Mouse (Mus musculus) ovary, postnatal 10 days (tissue): ENCODE measurements at regions not wholly inside any gene's neighbourhood (a gene's known extent, or its start where the extent isn't known, plus 50 kb on each side); places are given as distances from the start of the nearest gene placed in this dataset.
A peak's percentile ranks its signal among the peaks of the same experiment; 100 is the strongest.

Source experiments
- DNase-seq: peaks from one replicate; pipeline ENCODE4 v3.0.0; 2022; ENCODE audit warnings: low spot score

DNA sequence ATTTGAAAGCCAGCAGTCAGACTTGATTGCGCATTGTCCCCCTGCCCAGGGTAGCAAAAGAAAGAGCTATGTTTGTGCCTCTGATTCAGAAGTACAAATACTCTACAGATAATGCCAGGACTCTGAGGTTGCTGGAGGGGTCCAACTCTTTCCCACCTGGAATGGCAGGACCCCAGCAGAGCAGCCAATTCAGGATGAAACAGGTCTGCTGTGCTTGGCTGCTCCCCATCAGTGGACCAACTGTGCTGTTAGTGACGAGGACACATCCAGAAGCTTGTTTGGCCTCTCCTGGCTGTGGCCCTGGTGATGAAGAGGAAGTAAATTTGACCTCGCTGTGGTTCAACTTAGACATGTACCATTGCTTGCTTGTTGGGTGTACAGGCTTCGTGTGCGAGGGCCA is 437.8 kb downstream of the Prdm2 start:
- DNase-seq: no peak

DNA sequence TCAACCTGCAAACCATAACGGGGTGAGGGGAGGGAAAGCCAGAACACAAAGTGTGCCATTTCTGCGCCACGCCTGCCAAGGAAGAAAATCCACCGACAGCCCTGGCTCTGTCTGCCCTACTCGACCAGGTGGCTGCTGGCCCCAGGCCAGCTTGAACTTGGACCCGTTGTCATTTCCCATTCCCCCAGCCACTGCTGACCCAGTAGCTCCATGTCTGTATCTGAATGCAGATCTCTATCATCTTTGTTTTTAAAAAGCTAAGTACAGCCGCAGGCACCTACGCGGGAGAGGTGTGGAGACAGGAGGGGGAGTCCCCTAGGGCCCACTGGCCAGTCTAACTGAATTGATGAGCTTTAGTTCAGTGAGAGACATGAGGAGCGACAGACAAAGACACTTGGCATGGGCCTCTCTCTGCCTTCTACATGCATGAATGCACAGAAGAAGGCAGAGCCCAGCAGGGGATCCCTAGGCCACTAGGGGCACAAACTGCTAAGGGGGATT is 439.1 kb downstream of the Prdm2 start:
- no peak for DNase-seq

DNA sequence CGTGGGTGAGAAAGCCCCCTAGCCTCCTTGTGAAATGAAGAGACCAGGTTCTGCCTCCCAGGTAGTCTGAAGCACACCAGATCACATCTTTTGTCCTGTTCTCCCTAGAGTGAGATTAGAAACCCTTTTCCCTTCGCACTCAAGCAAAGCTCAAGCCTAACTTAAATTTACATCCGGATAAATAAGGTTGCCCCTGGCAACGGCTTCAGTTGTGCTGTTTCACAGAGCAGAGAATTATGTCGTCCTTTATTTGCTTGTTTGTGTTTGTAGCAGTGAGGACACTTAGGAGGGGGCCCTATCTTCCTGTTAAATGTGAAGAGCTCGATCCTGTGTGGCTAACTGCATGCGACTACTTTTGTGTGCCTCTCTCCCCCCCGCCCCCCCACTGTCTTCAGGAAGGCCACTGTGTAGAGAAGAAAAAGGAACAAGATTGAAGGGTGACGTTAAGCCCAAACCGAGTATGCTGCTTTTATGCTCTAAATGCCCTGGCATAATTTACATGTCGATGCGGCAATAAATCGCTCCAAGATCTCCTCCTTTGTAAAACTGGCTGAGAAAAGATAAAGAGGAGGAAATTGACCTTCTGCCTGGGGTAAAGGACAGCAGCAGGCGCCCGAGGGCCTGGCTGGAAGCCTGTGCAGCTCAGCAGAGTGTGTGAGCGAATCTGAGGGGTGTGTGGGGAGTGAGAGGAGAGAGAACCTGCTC is 439.9 kb downstream of the Prdm2 start:
- no peak for DNase-seq

DNA sequence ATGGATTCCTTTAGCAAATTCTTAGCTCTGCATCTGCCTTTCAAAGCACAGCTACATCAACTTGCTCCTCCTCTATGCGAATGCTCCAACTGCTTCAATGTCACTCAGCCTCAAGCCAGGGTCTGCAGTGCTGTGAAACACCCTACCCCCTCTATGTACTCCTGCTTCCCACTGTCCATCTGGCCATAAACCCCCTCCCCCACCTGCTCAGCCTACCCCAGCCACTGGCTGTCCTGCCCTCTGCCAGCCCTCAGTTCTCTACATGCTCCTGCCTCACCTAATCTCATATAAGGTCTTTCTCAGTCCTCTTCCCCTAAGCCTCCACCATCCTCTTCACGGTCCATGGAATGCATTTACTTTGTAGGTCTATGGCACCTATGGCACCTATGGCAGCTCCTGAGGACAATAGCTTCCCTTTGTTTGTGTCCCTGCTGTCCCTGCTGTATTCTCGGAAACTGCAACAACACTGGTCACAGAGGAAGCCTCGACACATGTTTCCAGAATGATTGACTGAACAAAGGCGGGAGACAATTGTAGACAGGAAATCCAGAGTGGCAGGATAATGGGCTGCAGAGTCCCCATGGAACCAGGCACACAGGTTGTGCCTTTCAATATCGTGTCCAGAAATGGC is 441.2 kb downstream of the Prdm2 start:
- DNase-seq: no peak

DNA sequence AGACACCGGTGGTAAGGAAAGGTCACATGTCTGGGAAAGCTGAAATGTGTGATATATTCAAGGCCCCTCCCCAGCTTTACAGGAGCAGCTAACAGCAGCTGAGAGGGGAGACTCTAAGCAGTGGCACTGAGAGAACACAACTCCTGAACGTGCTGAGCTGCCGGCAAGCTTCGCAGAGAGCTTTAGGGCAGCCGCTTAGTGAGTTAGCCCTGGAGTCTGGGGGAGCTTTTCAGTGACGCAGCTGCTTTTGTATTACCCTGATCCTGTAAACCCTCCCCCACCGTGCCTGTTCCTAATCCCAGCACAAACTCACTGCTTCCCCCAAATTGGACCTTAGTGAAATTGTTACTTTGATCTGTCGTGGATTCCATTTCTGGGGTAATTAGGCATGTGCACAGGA is 442.6 kb downstream of the Prdm2 start:
- no peak for DNase-seq

DNA sequence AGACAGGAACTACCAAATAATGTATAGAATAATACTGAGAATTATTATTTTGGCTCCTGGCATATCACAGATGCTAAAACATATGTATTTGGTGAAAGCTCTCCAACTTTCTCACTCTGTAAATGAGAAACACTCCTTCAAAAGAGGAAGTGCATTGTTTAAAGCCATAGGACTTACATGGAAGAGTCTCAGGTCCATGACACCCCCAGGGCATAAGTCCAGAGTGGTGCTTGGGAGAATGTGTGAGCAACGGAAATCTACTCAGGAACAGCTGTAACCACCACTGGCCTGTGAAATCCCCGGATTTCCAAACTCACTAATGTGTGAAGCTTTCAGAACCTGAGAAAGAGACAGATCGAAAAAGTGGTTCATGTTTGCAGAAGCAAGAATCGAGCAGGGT is 445.1 kb downstream of the Prdm2 start:
- DNase-seq: no peak

DNA sequence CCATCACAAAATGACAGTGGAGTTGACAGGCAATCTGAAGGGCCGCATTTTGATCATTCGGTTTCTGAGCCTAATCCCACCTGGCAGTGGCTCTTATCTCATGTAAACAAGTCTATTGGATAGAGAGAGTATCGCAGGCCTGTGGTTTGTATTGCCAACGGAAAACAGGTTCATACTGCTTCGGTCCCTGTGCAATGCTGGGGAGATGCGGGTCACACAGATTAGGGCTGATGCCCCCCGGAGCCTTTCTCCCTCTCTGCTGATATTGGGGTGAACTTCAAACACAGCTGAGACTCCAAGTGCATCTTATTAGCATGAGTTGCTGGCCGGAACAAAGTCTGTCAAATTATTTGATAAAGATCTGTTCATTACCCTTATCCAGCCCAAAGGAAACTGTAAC is 451.2 kb downstream of the Prdm2 start:
- no peak for DNase-seq

DNA sequence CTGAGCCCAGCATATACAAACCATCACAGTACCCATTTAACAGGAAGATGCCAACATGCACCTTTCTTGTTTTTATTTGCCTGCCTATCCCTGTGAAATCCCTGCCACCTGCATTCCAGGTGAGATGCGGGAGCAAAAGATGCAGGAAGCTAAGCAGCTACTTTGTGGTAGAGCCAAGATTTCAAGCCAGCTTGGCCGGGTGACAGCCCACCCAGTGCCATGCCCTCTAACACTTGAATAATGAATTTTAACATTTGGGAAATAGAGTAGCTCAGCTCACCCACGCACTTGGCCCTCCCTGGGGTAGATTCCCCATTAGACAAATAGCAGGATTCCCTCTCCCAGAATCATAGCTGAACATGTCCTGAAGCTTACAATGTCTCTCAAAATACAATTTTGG is 454.7 kb downstream of the Prdm2 start:
- no peak for DNase-seq

DNA sequence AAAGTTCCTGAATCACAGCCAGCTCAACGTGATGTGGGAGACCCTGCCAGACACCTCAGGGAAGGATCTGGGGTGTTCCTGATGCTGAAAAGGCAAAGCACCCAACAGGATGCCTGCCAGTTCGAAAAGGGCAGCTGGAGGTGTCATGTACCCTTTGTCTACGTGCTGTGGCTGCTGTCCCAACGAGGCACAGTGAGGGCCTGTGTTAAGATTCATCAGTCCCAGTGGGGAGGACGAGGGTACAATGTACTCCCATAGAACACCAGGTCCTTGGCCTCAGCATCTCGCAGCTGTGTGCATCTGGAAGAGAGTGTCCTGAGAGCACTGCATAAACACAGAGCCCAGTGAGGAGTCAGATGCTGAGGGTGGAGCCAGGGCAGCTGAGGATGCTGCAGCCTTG is 456.5 kb downstream of the Prdm2 start:
- no peak for DNase-seq

DNA sequence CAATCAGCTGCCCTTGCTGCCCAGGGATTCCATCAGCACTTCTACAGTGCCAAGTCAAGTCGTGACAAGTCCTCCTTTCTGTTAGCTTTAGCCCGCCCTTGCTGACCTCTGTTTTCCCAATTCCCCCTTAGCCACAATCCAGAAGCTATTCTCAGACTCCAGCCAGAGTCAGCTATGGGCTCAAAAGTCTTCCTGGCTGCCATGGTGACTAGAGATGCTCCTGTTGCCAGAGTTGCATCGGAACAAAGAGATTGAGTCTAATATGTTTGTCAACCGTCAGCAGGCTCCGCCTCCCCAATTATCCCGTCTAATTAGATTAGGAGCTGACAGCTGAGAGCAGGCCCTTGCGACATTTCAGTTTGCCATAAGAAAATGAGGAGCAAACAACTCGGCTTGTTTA is 462.9 kb downstream of the Prdm2 start:
- DNase-seq: no peak

DNA sequence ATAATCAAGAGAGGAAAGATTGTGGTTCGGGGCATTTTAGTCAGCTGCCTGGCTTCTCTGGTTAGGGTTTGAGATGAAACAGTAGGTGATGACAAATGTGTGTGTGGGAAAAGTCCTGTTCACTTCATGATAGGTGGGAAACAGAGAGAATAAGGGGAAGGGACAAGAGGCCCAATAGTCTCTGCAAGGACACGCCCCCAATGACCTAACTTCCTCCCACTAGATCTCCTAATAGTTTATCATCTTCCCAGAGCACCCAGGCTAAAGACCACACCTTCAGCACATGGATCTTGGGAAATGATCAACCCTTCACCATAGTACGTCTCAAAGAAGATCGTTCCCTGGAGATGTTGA is 484.3 kb upstream of the Kazn start:
- DNase-seq: no peak

DNA sequence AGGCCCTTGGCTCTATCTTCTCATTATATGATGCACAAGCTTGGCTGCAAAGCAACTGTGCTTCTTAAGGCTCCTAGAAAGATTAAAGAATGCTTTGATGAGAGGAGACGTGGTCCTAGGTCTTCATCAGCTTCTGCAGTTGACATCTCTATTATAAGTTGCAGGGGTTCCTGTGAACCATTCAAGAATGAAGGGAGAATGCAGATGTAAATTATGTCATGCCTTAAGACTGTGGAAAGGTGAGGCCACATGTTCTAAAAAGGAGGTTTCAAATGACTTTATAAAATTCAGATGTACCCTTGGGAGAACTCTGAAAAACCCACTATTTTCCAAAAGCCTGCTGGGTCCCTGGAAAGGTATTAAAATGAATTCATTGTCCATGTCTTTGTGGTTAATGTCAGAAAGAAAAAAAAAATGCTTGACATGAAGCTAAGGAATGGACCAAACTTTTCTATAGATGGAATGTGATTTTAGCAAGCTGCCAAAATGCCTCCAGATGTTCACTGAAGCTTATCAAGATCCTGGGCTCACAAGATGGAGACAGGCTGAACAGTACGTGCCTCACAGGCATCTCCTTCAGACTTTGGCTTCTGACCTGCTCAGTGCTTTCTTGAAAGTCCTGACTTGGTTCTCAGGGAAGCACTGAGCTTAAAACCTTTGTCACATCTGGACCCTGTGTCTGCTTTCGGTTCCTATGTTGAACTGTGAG is 483.8 kb upstream of the Kazn start:
- no peak for DNase-seq

DNA sequence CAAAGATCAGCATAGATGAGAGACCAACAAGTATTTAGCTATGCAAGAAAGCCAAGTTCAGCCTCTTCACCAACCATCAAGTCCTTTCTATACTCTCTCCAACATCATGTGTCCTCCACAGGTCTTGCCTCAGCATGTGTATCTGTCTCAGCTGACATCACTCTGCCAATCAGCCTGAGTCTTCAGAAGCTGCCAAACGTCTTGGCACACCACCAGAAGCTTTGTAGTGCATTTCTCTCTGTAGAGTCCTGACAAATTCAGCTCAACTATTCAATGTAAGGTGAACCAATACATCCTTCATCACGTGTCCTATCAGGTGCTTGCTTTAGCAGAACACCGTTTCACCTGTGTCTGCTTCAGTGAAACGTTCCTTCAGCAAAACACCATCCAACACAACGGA is 462.4 kb upstream of the Kazn start:
- no peak for DNase-seq

DNA sequence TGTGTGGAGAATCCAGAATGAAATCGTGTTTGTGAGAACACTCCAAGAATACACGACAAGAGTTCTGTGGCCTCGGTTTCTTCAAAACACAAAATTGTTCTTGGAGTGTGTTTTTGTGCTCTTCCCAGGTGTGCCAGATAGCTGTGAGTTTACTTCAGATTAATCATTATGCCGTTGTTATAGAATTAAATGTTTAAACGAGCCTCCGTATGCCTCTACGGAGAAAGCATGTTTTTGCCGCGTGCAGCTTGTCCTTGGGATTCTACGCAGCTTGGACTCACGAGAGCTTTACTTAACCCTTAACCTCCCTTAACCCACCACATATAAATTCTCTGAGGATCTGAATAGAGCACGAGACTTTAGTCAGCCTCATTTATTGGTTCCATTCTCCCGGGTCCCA is 455.7 kb upstream of the Kazn start:
- DNase-seq: no peak

DNA sequence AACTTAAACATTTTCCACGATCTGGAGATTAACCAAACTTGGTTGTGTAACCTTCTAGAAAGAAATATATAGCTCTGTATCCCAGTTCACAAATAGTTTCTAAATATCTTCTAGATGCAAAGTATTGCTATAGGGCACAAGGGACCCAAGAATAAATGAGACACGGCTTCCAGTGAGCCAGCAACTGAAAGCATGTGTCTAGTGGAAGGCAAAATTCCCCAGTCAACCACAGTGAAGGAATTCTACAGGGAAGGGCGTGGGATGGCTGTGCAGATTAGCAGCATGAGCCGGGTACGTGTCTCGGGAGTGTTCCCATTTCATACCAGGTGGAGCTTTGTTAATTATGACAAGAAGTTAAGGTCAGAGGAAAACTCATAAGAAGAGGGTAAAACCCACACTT is 449.0 kb upstream of the Kazn start:
- no peak for DNase-seq

DNA sequence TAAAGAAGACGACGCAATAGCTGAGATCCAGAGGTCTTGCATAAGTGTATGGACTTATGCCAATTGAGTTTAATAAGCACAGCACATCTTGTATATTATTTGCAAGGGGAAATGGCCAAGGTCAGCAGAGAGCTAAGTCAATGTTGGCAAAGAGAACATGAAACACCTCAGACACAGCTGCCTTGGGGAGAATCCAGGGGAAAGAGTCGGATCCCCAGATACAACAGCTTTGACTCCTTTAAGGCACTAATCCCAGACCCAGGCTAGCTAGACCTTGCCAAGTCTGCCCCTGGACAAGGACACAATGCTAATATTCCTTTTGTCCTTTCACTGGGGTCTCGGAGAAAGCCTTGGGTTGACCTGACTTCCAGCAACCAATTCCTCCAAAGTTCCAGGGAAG is 438.2 kb upstream of the Kazn start:
- no peak for DNase-seq

DNA sequence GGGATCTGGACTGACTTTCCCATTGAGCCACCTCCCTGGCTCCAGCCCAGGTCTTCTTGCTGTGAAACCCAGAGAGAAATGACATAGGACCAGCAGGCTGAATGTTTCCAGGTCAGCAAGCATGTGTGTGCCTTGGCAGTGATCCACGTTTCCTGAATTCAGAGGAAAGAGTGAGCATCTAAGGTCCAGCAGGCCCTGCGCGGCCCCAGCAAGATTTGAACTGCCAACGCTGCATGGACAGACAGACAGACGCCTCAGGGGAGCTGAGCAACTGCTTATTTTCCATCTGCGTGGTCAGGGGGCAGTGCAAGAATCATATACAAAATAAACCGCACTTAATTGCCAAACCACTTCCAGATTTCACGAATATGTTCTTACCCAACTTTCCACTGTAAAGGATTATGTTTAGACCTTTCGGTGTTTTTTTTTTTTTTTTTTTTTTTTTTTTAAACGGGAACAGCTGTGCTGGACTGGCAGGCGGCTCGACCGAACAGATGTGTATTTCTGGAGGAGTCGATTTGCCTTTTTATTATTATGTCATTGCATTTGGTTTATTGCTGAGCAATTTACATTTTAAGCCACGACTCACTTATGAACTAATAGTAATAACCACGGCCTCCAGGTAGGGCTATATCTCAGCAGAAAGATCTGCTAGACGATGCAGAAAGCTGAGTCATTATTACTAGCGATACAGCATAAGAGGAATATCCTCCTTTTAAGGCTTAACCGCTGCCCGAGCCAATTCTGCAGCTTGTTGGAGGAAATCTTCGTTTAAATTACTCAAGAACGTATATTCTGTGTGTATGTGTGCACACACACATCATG is 435.7 kb upstream of the Kazn start:
- peak; percentile 12 for DNase-seq

DNA sequence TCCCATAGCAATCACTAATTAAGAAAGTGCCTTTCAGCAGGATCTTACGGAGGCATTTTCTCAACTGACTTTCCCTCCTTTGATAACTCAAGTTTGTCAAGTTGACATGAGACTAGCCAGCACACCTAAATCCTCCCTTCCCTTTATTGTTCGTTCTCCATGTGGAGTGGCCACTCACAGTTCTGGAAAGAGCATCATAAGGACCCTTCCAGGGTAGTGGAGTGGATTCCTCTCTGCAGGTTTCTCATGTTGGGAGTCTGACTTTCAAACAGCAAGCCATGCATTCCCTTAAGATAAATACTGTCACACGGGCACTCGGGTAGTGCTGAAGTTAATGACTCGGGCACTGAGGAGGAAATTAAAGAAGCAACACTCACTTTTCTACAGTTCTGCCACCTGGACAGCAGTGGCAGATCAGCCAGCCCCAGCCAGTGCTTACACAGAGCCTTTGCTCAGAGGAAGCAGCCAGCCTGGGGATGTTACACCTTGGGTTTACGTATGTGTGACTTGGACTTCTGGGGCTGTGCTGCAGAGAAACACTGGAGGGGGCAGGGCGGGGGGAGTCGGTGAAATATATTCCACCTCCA is 432.8 kb upstream of the Kazn start:
- no peak for DNase-seq

DNA sequence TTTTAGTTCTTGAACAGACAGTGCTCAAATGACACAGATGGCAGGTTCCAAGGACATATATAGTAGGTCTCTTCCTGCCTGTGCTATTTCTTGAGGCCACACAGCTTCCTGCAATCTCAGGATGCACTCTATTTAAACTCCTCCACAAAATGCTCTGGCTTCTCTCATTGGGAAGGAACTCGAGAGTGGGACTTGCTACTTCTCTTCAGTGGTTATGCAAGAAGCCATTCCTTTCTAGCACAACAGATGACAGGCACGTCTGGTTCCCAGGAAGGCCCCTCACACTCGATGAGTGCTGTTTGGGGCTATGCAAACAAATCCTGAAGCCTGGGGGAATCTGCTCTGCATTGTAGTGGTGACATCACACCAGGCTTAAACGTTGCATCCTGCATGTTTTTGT is 425.6 kb upstream of the Kazn start:
- no peak for DNase-seq

DNA sequence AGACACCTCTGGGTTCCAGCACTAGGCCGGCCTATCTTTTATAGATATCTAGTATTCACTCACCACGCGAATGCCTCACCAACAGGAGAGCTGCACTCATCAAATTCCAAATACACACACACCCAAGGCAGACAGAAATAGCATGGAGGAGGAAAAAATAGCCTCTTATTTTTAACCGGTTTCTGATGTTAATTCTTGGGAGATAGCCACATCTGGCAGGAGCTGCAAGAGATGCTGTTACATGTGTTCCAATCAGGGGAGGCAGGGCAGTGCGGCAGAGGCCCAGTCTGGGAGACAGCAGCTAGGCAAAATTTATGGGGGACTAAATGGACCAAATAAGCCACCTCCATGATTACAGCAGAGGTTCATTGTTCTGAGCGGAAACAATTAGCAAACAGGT is 419.0 kb upstream of the Kazn start:
- DNase-seq: no peak

DNA sequence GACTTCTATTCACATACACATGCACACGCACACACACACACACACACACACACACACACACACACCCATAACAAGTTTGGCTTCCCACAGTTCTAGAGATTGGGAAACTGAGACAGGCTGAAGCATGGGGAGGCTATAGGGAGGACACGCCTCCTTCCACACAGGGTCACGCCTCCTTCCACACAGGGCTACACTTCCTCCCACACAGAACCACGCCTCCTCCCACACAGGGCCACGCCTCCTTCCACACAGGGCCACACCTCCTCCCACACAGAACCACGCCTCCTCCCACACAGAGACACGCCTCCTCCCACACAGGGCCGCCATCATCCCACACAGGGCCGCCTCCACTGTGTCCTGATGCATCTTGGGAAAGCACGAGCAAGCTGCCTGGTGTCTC is 401.9 kb upstream of the Kazn start:
- DNase-seq: no peak

DNA sequence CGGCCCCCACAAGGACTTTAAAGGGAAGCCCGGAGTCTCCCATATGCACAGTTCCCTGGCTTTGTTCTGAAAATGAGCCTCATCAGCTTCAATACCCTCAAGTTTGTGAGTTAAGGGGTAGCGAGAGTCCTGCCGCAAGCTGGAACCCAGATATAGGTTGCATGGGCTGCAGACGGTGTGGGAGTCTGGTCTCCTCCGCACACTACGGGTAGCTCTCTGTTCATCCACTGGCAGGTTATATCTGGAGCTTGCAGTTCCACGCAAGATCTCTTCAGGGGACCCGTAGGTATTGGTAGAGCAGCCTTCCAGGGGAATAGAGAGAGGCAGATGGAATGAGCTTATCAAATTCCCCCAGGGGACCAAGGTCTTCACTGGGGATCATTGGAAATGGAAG is 400.1 kb upstream of the Kazn start:
- DNase-seq: no peak
